Mouse (Mus musculus) lung, embryonic 14.5 days (tissue): Measurements from ENCODE around the gene Crot. TPM values are rescaled to one million over a fixed set of nuclear protein-coding genes. Genes with fewer than 3 reads are reported as not detected.

Source experiments
- ATAC-seq: fragments of 200-750 bp; cut with Nextera tagmentation; 2 replicates; pipeline ENCODE4 v1.8.0; 2017; ENCODE audit warnings: mild to moderate bottlenecking, moderate TSS enrichment, moderate library complexity; ENCODE audit not compliant: insufficient read depth
- DNase-seq: peaks from one replicate; pipeline ENCODE4 v3.0.0-alpha.2; 2015
- H3K27ac ChIP-seq: fragments of 300-500 bp; sonication (generic); 2 replicates; pipeline ENCODE4 v1.5.1; 2014; ENCODE audit warnings: low read depth, mild to moderate bottlenecking, moderate library complexity
- H3K27me3 ChIP-seq: fragments of 300-500 bp; sonication (generic); 2 replicates; pipeline ENCODE4 v1.6.1; 2014; ENCODE audit warnings: low read length, control low read depth; ENCODE audit not compliant: insufficient read depth
- H3K36me3 ChIP-seq: fragments of 300-500 bp; sonication (generic); 2 replicates; pipeline ENCODE4 v1.6.1; 2014; ENCODE audit warnings: control low read depth; ENCODE audit not compliant: insufficient read depth
- H3K4me1 ChIP-seq: fragments of 300-500 bp; sonication (generic); 2 replicates; pipeline ENCODE4 v1.6.1; 2014; ENCODE audit warnings: antibody characterized with exemption, control low read depth; ENCODE audit not compliant: insufficient read depth
- H3K4me2 ChIP-seq: fragments of 300-500 bp; sonication (generic); 2 replicates; pipeline ENCODE4 v1.6.1; 2014; ENCODE audit warnings: mild to moderate bottlenecking
- H3K4me3 ChIP-seq: fragments of 300-500 bp; sonication (generic); 2 replicates; pipeline ENCODE4 v1.5.1; 2014; ENCODE audit warnings: low read depth, low read length
- H3K9ac ChIP-seq: fragments of 300-500 bp; sonication (generic); 2 replicates; pipeline ENCODE4 v1.6.1; 2014
- H3K9me3 ChIP-seq: fragments of 300-500 bp; sonication (generic); 2 replicates; pipeline ENCODE4 v1.6.1; 2016; ENCODE audit warnings: low read depth, low read length, control low read depth
- CTCF ChIP-seq: IDR thresholded peaks from 2 replicates; pipeline ENCODE4 v1.5.1; 2016; ENCODE audit warnings: antibody characterized with exemption, low read depth
- WGBS: fragments of 180-500 bp; shearing (Covaris S2); extraction: QIAGEN DNeasy Blood & Tissue Kit; methylation state at CpG from one replicate; pipeline ENCODE4 v1.1.7; 2014; 5-methylcytosine and 5-hydroxymethylcytosine counted together
- polyA plus RNA-seq: library from polyadenylated mRNA; unstranded; fragments of >200 nt; fragmentation: Nextera tagmentation; extraction: Ambion mirVana; gene quantifications from 2 replicates; pipeline ENCODE4 v1.2.1, GENCODE M21; 2014

Gene Crot
- polyA plus RNA-seq, 1 experiment from 2014 or later, result 32.3 TPM

DNA sequence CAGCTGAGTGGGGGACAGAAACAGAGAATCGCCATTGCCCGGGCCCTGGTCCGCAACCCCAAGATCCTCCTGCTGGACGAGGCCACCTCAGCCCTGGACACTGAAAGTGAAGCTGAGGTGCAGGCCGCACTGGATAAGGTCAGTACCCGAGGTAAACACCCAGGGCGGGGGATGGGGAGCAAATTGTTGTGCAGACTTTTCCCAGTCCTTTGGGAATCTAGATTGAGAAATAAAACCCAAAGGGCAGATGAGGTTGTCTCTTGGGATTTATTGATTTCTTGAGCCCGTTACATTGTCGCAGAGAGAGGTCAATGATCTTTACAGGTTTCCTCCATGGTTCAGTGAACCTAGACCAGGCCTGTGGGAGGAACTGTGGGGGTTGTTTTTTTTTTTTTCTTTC is 68.7 kb downstream of the Crot start:
- WGBS, result 79% methylated on average over 9 of the region's 9 CpGs
- ATAC-seq, result no peak

DNA sequence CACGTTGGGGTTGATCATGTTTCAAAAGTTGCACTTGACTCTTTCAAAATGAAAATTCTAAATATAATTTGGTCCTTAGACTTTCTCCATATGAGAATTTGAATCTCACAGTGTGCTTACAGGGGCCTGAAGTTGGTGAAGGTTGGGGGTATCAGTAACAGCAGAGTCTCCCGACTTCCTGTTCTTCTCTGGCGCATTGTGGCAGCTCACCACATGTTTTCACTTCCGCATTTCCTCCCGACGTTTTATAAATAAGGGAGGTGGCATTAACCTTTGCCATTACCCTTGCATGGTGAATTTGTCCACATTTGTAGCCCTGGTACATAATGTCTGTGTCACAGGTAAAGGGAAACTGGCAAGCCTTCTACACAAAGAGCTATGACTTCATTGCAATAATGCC is 80.1 kb downstream of the Crot start:
- Histone ChIP-seq H3K9ac (no peak overlapping the region), H3K36me3 (no peaks in the 10 kb centered on the region), H3K4me3 (no peak overlapping the region), H3K4me1 (no peaks in the 10 kb centered on the region), H3K27me3 (no peaks in the 10 kb centered on the region), H3K9me3 (no peaks in the 10 kb centered on the region), H3K4me2 (no peak overlapping the region), H3K27ac (no peak overlapping the region)
- ATAC-seq (no peak), DNase-seq (no peak)
- no peak for TF ChIP-seq CTCF
- 65% methylated on average over 6 of the region's 6 CpGs for WGBS

More for the DNA sequence above, 68.7 kb downstream of the Crot start:
- no peak for DNase-seq
- H3K9me3 ChIP-seq, result no peaks in the 10 kb centered on the region; the same call in 1 of the 2 replicates
- no peak for TF ChIP-seq CTCF
- H3K36me3 ChIP-seq, result no peaks in the 10 kb centered on the region
- H3K27ac ChIP-seq, result no peak overlapping the region
- no peaks in the 10 kb centered on the region for H3K27me3 ChIP-seq
- H3K4me3 ChIP-seq, result no peak overlapping the region
- no peaks in the 10 kb centered on the region for H3K4me1 ChIP-seq
- no peak overlapping the region for H3K4me2 ChIP-seq
- H3K9ac ChIP-seq, result no peak overlapping the region

DNA sequence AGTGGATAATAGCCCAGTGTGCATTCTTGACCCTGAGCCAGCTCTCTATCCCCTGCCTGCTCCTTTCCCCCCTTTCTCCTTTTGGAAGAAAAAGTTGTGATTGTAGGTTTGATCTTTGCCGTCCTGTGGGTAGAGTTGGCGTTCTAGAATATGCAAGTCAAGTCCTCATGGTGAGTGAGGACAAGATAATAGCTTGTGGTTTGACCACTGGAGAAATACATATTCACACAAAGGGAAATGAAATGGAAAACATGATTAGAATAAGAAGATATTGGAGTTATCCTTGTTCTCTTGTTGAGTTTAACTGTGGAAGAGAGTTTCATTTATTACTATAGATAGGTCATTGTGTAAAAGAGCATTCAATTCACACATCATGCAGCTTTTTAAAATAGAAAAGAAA is 80.7 kb downstream of the Crot start:
- no peak for ATAC-seq
- DNase-seq, result no peak
- no peaks in the 10 kb centered on the region for H3K36me3 ChIP-seq
- WGBS, result 83% methylated on average over 2 of the region's 2 CpGs
- no peak for TF ChIP-seq CTCF
- H3K4me2 ChIP-seq, result no peak overlapping the region
- H3K9ac ChIP-seq, result no peak overlapping the region
- no peak overlapping the region for H3K4me3 ChIP-seq
- H3K4me1 ChIP-seq, result no peaks in the 10 kb centered on the region
- no peaks in the 10 kb centered on the region for H3K27me3 ChIP-seq
- no peak overlapping the region for H3K27ac ChIP-seq
- no peaks in the 10 kb centered on the region for H3K9me3 ChIP-seq

Other genes starting within 250 kb of the Crot start
- gene Abcb1b, start 199.2 kb downstream of the Crot start, polyA plus RNA-seq, result 1.2 and 1.7 TPM in 2 replicates
- gene Abcb4, start 103.6 kb downstream of the Crot start, polyA plus RNA-seq, result 0.19 and 0.22 TPM in 2 replicates
- 31.2 and 37.5 TPM in 2 replicates for gene Tmem243, start 103.3 kb upstream of the Crot start, polyA plus RNA-seq
- 49.7 and 50.8 TPM in 2 replicates for gene Dmtf1, start 164.5 kb upstream of the Crot start, polyA plus RNA-seq